Mouse (Mus musculus) kidney, adult 18-20 months (tissue): ENCODE measurements around the gene Paf1.
"Not testable (repeated sequence)": the region's sequence is repeated elsewhere in the genome, so short reads cannot be mapped to it uniquely, and the experiment has no call there.

ENCODE experiments used
- DNase-seq: peaks from one replicate; pipeline ENCODE4 v3.0.0; 2021

Gene Paf1

GRCm38 (mm10) chr7:28386007-28386406 lies 6.7 kb upstream of the Paf1 start:
- no peak for DNase-seq

GRCm38 (mm10) chr7:28386462-28386861 lies 6.3 kb upstream of the Paf1 start:
- DNase-seq, result peak; percentile 88

GRCm38 (mm10) chr7:28386877-28387276 lies 5.9 kb upstream of the Paf1 start:
- not testable (repeated sequence) for DNase-seq

- not testable (repeated sequence) for DNase-seq
These were observed 5.4 kb upstream of the Paf1 start for GRCm38 (mm10) chr7:28387384-28387783.

GRCm38 (mm10) chr7:28390331-28390730 lies 2.4 kb upstream of the Paf1 start:
- DNase-seq, result no peak

- DNase-seq, result no peak
These were observed 661 bp downstream of the Paf1 start for GRCm38 (mm10) chr7:28393272-28393951.

GRCm38 (mm10) chr7:28395425-28395824 lies 2.7 kb downstream of the Paf1 start:
- DNase-seq, result no peak

GRCm38 (mm10) chr7:28398000-28398399 lies 5.2 kb downstream of the Paf1 start:
- DNase-seq, result no peak

GRCm38 (mm10) chr7:28398696-28399340 lies 6.1 kb downstream of the Paf1 start:
- no peak for DNase-seq

GRCm38 (mm10) chr7:28401030-28401429 lies 8.3 kb downstream of the Paf1 start:
- DNase-seq, result no peak

GRCm38 (mm10) chr7:28401942-28402341 lies 9.2 kb downstream of the Paf1 start:
- DNase-seq, result no peak

- DNase-seq, result peak; percentile 46
These were observed 18.2 kb downstream of the Paf1 start for GRCm38 (mm10) chr7:28410841-28411475.

- DNase-seq, result no peak
These were observed 20.1 kb downstream of the Paf1 start for GRCm38 (mm10) chr7:28412826-28413225.

GRCm38 (mm10) chr7:28417368-28417767 lies 24.6 kb downstream of the Paf1 start:
- no peak for DNase-seq

- peak; percentile 51 for DNase-seq
These were observed 25.4 kb downstream of the Paf1 start for GRCm38 (mm10) chr7:28418096-28418670.

GRCm38 (mm10) chr7:28419416-28419815 lies 26.7 kb downstream of the Paf1 start:
- DNase-seq, result no peak

- no peak for DNase-seq
These were observed 30.3 kb downstream of the Paf1 start for GRCm38 (mm10) chr7:28423018-28423417.

- DNase-seq, result no peak
These were observed 35.0 kb downstream of the Paf1 start for GRCm38 (mm10) chr7:28427738-28428137.

- DNase-seq, result no peak
These were observed 37.8 kb downstream of the Paf1 start for GRCm38 (mm10) chr7:28430512-28430911.

- DNase-seq, result no peak
These were observed 39.5 kb downstream of the Paf1 start for GRCm38 (mm10) chr7:28432252-28432651.

- DNase-seq, result peak; percentile 7
These were observed 43.0 kb downstream of the Paf1 start for GRCm38 (mm10) chr7:28435660-28436259.

GRCm38 (mm10) chr7:28436271-28436904 lies 43.6 kb downstream of the Paf1 start:
- peak; percentile 100 for DNase-seq
